Mouse (Mus musculus): ENCODE results near the gene Pank1. TPM values are rescaled to one million over a fixed set of nuclear protein-coding genes. Genes with fewer than 3 reads are reported as not detected.
A peak's percentile ranks its signal among the peaks of the same experiment; 100 is the strongest.

The Pank1 gene
- polyA plus RNA-seq, 1 experiment from 2014 or later = 8.7 TPM

- H3K36me3 ChIP-seq (ENCODE audit: control insufficient read depth, insufficient read depth, low read length) = no peaks in the 10 kb centered on the region
- H3K27me3 ChIP-seq (replicated peaks; ENCODE audit: control insufficient read depth, insufficient read depth, low read length) = no peaks in the 10 kb centered on the region
- 50% methylated on average over 1 of the region's 1 CpGs for WGBS
- no peaks in the 10 kb centered on the region for H3K9me3 ChIP-seq (ENCODE audit: control insufficient read depth, low read length)
- H3K27ac ChIP-seq (ENCODE audit: low read depth, low read length) = no peak overlapping the region
- no peak overlapping the region for H3K4me2 ChIP-seq
- 0 out of 2 replicates have a peak, but pooled peaks cover 2% of the 10 kb centered on the region for H3K4me1 ChIP-seq (replicated peaks; ENCODE audit: control insufficient read depth, insufficient read depth, low read length)
- DNase-seq (ENCODE audit: low spot score) (peak; percentile 34), ATAC-seq (replicated peaks; ENCODE audit: low FRiP score) (peak; percentile 43; the same call in 1 of the 2 replicates)
- H3K4me3 ChIP-seq (ENCODE audit: low read depth, low read length) = no peak overlapping the region
- no peak overlapping the region for H3K9ac ChIP-seq (ENCODE audit: low read depth, low read length)
Observed at GRCm38 (mm10) chr19:34758754-34759153, 120.5 kb downstream of the Pank1 start.

MicroRNAs encoded within 50 kb of the gene (microRNA counts, 519-probe panel; counts per million panel counts)
- microRNA mmu-miR-107 = 5,946 counts per million, percentile 64 among the panel's probes with 10 or more counts

Small RNA genes within 50 kb of the gene (microRNA-seq; reads per million reads assigned to microRNA genes)
- 2,392 reads per million, percentile 83 among the genes with 10 or more reads in this experiment for gene Mir107 (ENCODE audit: borderline number of aligned reads)

Other genes starting within 250 kb of the Pank1 start
- not detected in 2 replicates for gene Ifit1bl2, start 238.7 kb downstream of the Pank1 start, polyA plus RNA-seq (2014; fragmentation: Nextera tagmentation; extraction: Ambion mirVana)
- gene Ifit1, start 238.6 kb downstream of the Pank1 start, polyA plus RNA-seq (2014; fragmentation: Nextera tagmentation; extraction: Ambion mirVana) = 0.13 and 0.14 TPM in 2 replicates
- gene Slc16a12, start 132.2 kb downstream of the Pank1 start, polyA plus RNA-seq (2014; fragmentation: Nextera tagmentation; extraction: Ambion mirVana) = 11.6 and 13.0 TPM in 2 replicates
- 54.8 and 55.0 TPM in 2 replicates for gene Kif20b, start 42.9 kb upstream of the Pank1 start, polyA plus RNA-seq (2014; fragmentation: Nextera tagmentation; extraction: Ambion mirVana)

All from liver, embryonic 11.5 days (tissue).